Mouse (Mus musculus): ENCODE measurements around the gene Dok5.

GRCm38 (mm10) chr2:170913863-170914262 lies 182.3 kb downstream of the Dok5 start:
- TF ChIP-seq CTCF (IDR thresholded peaks at IDR 0.05; ENCODE audit: borderline replicate concordance, extremely low read depth, insufficient read depth, insufficient read length): no peak
- no peak for TF ChIP-seq POLR2A (IDR thresholded peaks at IDR 0.05; ENCODE audit: borderline replicate concordance, extremely low read depth, insufficient read depth, insufficient read length, poor library complexity, severe bottlenecking)

Measured in brain, embryonic 14.5 days (tissue).